Mouse (Mus musculus) monocyte, adult 5-6 weeks (primary cell): ENCODE measurements around the gene Tmcc2. TPM values are rescaled to one million over a fixed set of nuclear protein-coding genes. Genes with fewer than 3 reads are reported as not detected.

Experiments used
- ATAC-seq: fragments of 153-309, 156-312 bp; replicated peaks from 2 replicates; pipeline ENCODE4 v1.8.0; 2017; ENCODE audit warnings: mild to moderate bottlenecking; ENCODE audit not compliant: low TSS enrichment, insufficient number of reproducible peaks, severe bottlenecking, poor library complexity, low FRiP score
- total RNA-seq: library from RNA; stranded (forward); fragments of 200-1000, 200-491, 200-594 nt; gene quantifications from 3 replicates; pipeline ENCODE4 v1.2.3, GENCODE M21; 2017

Gene Tmcc2
- total RNA-seq, 1 experiment from 2014 or later = 3.8 TPM

DNA sequence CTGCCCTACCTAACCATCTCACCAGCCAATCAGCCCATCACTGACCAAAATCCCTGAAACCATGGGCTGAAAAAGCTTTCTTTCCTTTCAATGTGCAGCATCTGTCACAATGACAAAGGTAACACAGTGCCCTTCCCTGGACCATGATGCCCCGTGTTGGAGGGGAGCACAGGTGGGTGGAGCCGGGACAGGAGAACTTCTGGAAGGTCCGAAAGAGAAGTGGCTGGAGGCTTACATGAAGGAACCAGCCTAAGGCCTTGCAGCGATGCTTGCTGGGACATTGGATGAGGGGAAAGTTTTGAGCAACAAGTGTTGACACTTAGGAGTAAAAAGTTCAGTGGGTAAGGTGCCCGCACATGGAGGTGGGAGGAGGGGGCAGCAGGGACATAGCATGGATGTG, 42.7 kb downstream of the Tmcc2 start:
- ATAC-seq = no peak

DNA sequence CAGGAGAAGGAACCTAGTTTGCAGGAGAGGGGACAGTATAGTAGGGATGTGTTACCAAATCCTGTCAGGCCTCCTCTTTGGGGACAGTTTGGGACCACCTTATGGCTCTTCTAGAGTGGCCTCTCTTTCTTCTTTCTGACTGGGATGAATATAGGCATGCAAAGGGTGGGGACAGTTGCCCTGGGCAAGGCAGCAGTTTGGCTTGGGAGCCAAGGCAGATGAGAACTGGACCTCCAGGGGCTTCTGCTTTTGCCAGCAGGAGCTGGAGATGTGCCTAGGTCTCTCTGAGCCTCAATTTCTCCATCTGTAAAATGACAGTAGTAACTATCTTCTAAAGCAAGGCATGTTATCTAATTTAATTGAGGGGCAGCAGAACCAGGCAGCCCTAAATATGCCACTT, 44.1 kb downstream of the Tmcc2 start:
- ATAC-seq = no peak

- no peak for ATAC-seq
These were observed 44.8 kb downstream of the Tmcc2 start for GRCm38 (mm10) chr1:132346134-132346851.

GRCm38 (mm10) chr1:132345514-132345913, 45.6 kb downstream of the Tmcc2 start:
- ATAC-seq = no peak

DNA sequence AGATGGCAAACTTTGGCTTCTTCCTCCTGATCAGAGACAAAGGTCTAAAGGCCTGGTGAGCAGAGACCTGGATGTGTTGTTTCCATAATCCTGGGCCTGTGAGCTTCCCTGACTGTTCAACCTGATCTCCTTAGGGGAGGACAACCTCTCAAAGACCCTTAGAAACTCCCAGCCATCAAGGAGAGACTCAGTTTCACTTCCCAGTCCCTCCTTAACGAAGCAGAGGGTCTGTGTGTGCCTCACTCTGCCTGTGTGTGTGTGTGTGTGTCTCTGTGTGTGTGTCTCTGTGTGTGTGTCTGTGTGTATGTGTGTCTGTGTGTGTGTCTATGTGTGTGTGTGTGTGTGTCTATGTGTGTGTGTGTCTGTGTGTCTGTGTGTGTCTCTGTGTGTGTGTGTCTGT, 47.4 kb downstream of the Tmcc2 start:
- no peak for ATAC-seq

- no peak for ATAC-seq
These were observed 47.9 kb downstream of the Tmcc2 start for GRCm38 (mm10) chr1:132343191-132343590.

DNA sequence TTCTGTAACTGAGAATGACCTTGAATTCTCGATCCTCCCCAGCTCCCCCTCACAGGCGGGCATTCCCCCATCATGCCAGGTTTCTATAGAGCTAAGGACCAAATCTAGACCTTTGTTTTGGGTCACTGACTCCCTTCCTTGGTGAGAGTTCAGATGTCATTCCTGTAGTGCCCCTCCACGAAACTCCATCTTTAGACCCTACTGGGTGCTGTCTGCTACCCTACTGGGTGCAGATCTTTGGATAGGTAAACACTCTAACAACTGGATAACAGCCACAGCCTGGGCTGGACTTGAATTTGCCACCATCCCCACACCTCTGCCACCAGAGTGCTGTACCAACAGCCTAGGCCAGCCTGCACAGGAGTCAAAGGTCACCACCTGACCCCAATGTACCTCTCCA, 48.6 kb downstream of the Tmcc2 start:
- no peak for ATAC-seq

DNA sequence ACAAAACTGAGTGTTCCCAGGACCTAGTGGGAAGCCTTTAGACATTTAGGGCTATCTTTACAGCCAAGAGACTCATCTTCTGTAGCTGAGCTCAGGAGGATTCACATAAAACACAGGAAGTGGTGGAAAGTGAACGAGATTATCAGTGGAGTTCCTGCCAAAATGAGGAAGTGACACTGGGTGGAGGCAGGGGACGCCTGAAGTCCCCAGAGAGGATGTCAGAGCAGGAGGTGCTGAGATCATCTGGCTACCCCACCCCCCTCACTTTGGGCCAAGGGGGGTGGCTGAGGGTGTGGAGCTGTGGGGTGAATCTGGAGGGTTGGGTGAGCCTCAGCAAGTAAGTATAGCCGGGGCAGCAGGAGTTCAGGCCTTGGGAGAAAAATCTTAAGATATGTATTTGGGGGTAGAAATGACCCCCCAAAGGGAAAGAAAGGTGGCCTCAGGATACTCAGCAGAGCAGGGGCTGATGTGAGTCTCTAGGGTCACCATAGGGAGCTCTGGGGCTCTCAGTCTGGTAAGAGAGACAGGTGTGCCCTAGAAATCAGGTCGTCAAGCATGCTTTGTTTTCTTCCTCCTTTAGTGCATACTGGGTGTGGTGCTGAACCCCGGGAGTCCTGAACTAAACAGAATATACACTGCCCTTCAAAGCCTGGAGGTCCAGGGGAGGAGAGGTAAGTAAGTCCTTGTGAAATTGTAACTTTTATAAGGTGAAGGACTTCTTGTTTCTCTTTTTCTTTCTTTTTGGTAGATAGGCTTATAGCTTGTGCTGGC, 49.2 kb downstream of the Tmcc2 start:
- ATAC-seq = peak; percentile 96

- ATAC-seq = no peak
These were observed 52.9 kb downstream of the Tmcc2 start for GRCm38 (mm10) chr1:132338027-132338660.

- ATAC-seq = no peak
These were observed 54.2 kb downstream of the Tmcc2 start for GRCm38 (mm10) chr1:132336921-132337320.

DNA sequence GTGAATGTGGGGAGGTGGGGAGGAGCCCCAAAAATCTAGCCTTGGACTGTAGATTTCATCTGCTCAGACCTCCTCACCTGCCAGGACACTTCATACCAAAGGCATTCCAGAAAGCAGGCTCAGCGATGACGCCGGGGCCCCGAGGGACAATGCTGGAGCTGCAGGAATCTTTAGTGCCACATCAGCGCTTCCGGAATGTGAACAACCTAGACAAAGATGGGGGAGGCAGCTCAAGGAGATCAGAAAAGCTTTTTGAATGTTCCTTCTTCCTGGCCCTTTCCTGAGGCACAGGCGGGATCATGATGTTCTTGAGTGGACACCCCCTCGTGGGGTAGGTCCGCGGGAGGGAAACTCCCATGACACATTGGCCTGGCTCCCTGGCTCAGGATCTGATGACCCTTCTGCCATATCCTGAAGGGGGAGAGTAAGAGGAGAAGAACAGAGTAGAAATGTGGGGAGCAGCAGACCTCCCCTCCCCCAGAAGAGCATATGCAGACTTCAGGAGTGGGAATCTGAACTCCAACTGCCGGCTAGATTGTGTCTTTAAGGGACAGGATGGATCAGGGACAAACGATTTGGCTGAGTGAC, 55.6 kb downstream of the Tmcc2 start:
- ATAC-seq = no peak

DNA sequence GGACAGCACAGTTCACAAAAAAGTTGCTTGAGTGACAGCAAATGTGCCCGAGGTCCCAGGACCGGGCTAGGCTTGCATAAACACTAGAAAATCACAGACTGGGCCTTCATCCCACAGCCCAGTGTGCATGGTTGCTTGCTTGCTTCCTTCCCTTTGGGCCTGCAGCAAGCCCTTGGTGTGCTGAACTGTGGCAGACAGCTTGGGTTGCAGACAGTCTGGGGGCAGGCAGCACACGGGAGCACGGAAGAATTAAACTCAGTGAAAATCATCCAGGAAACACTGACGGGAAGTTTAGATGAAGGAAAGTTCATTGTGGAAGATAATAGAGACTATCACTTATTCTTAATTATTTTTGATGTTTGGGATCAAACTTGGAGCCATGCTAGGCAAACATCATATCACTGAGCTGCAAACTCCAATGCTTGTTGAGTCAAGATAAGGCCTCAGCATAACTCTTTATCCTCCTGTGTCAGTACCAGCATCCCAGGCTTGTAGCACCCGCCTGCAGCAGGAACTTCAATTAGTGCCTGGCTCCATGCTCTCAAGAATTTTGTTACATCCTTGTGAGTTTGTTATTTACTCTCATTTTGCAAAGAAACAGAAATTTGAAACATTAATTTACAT, 56.8 kb downstream of the Tmcc2 start:
- ATAC-seq = no peak

DNA sequence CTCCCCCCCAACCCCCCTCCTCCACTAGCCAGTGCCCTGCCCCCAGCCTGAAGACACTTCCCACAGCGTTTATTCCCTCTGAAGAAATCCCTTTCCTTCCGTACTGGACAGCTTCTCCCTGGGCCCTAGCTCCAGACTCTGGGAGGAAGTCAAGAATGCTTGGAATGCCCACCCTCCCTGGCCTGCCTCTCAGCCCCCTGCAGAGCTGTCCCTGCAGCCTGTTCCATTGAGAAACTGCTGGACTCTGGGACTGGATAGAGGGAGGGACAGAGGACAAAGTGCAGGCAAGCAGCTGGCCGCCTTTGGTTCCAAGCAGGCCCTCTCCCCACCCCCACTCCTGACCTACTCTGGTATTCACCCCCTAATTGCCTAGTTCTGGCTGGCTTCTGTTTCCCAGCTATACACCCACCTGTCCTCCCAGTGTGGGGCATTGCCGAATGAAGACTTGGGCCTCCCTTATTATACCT, 57.4 kb downstream of the Tmcc2 start:
- ATAC-seq = no peak

DNA sequence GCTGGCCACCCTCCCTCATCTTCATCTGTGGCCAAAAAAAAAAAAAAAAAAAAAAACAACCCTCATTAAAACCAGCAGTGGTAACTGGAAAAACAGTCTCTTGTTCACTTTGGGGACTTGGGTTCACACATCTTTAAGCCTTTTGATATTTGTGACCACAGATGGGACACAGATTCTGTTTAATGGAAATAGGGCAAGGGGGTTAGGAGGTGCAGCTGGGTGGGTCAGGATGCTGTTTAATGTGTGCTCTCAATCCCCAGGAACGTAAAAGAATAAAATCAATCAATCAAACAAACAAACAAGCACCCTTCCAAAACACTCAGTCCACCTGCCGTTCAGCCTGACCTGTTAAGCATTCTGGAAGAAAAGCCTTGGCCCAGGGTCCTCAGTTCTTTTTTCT, 57.9 kb downstream of the Tmcc2 start:
- no peak for ATAC-seq

- no peak for ATAC-seq
These were observed 59.8 kb downstream of the Tmcc2 start for GRCm38 (mm10) chr1:132331283-132331682.

GRCm38 (mm10) chr1:132330397-132330796, 60.7 kb downstream of the Tmcc2 start:
- no peak for ATAC-seq

DNA sequence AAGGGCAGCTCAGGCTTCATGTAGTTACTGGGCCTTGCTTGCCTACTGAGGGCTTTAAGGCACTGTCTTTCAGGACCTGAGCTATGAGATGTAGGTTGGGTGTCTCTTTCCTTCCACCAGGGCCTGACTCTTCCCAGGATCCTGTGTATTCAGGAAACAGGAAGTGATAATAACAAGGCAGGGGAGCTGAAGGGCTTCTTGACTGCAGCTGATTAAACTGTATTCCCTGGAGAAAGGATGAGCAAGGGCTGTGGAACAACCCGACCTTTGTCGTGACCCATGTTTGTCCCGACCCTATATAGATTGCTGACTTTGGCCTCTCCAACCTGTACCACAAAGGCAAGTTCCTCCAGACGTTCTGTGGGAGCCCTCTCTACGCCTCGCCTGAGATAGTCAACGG, 61.4 kb downstream of the Tmcc2 start:
- no peak for ATAC-seq

DNA sequence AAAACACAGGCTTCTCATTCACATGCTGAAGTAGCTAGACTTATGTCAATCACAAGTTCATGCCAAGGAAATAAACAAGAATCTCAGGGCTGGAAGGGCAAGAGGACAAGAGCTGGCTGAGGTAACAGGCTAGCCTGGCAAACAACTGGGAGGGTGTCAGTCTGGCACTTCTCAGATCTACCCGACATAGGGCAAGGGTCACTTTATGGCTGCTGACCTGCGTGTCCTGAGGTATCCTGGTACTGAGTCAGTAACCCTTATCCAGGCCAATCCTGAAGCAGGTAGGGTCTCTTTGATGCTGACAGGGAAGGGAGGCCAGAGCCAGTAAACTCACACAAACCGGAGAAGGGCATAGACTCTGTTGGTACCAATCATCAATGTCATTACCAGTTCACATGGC, 62.5 kb downstream of the Tmcc2 start:
- no peak for ATAC-seq

DNA sequence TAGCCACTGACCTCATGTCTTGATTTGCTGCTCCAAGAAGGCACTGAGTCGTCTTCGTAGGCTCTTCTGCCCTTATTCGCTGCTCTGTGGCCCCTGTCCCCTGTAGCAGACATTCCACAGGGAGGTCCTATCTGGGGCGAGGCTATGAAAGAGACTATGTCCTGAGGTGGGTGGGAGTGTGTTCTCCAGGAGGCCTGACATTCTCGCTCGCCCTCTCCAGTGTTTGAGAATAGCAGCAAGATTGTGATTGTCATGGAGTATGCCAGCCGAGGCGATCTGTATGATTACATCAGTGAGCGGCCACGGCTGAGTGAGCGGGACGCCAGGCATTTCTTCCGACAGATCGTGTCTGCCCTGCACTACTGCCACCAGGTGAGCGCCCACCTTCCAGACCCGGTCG, 63.6 kb downstream of the Tmcc2 start:
- ATAC-seq = no peak
